Mouse (Mus musculus) intestine, embryonic 16.5 days (tissue): ENCODE data around the gene D930048N14Rik. TPM values are rescaled to one million over a fixed set of nuclear protein-coding genes. Genes with fewer than 3 reads are reported as not detected.
"Not testable (repeated sequence)": the region's sequence is repeated elsewhere in the genome, so short reads cannot be mapped to it uniquely, and the experiment has no call there.

Experiments used
- ATAC-seq: fragments of 200-750 bp; cut with Nextera tagmentation; 2 replicates; pipeline ENCODE4 v1.8.0; 2017; ENCODE audit warnings: moderate TSS enrichment, moderate library complexity
- H3K27ac ChIP-seq: fragments of 300-500 bp; sonication (generic); 2 replicates; pipeline ENCODE4 v1.5.1; 2014; ENCODE audit warnings: mild to moderate bottlenecking, low read length
- H3K27me3 ChIP-seq: fragments of 300-500 bp; sonication (generic); replicated peaks from 2 replicates; pipeline ENCODE4 v1.6.1; 2014; ENCODE audit warnings: low read length, control low read depth, mixed read lengths; ENCODE audit not compliant: control insufficient read depth, insufficient read depth
- H3K36me3 ChIP-seq: fragments of 300-500 bp; sonication (generic); 2 replicates; pipeline ENCODE4 v1.6.1; 2014; ENCODE audit warnings: low read length, control low read depth; ENCODE audit not compliant: control insufficient read depth, insufficient read depth
- H3K4me1 ChIP-seq: fragments of 300-500 bp; sonication (generic); 2 replicates; pipeline ENCODE4 v1.6.1; 2014; ENCODE audit warnings: low read length, control low read depth, mixed read lengths; ENCODE audit not compliant: control insufficient read depth, insufficient read depth
- H3K4me2 ChIP-seq: fragments of 300-500 bp; sonication (generic); 2 replicates; pipeline ENCODE4 v1.6.1; 2014; ENCODE audit warnings: low read depth, low read length, control low read depth
- H3K4me3 ChIP-seq: fragments of 300-500 bp; sonication (generic); 2 replicates; pipeline ENCODE4 v1.5.1; 2014; ENCODE audit warnings: mild to moderate bottlenecking, low read length
- H3K9ac ChIP-seq: fragments of 300-500 bp; sonication (generic); 2 replicates; pipeline ENCODE4 v1.6.1; 2014; ENCODE audit warnings: low read depth, low read length
- H3K9me3 ChIP-seq: fragments of 300-500 bp; sonication (generic); 2 replicates; pipeline ENCODE4 v1.6.1; 2016; ENCODE audit warnings: low read length, control low read depth; ENCODE audit not compliant: control insufficient read depth
- WGBS: fragments of 180-500 bp; shearing (Covaris S2); extraction: QIAGEN DNeasy Blood & Tissue Kit; methylation state at CpG from one replicate; pipeline ENCODE4 v1.1.7; 2014; 5-methylcytosine and 5-hydroxymethylcytosine counted together
- polyA plus RNA-seq: library from polyadenylated mRNA; unstranded; fragments of >200 nt; fragmentation: Nextera tagmentation; extraction: Ambion mirVana; gene quantifications from 2 replicates; pipeline ENCODE4 v1.2.1, GENCODE M21; 2015

The D930048N14Rik gene
- polyA plus RNA-seq, 1 experiment from 2014 or later: 3.7 TPM

DNA sequence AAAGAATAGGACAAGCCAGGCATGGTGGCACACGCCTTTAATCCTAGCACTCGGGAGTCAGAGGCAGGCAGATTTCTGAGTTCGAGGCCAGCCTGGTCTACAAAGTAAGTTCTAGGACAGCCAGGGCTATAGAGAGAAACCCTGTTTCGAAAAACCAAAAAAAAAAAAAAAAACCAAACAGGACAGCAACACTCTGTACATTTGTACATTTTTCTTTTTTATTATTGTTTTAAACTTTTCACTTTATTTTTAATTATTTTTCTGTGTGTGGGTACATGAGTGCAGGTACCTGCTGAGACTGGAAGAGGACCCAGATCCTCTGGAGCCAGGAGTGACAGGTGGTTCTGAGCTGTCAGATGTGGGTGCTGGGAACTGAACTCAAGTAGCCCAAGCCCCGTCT, 24.6 kb downstream of the D930048N14Rik start:
- H3K4me1 ChIP-seq: no peaks in the 10 kb centered on the region
- 82% methylated on average over 5 of the region's 5 CpGs for WGBS
- H3K36me3 ChIP-seq: no peaks in the 10 kb centered on the region
- no peak overlapping the region for H3K27ac ChIP-seq
- no peak for ATAC-seq
- no peak overlapping the region for H3K4me3 ChIP-seq
- no peaks in the 10 kb centered on the region for H3K27me3 ChIP-seq
- no peak overlapping the region for H3K9ac ChIP-seq
- no peak overlapping the region for H3K4me2 ChIP-seq
- no peaks in the 10 kb centered on the region for H3K9me3 ChIP-seq

- Histone ChIP-seq H3K4me2 (no peak overlapping the region), H3K27me3 (no peaks in the 10 kb centered on the region), H3K4me1 (peaks cover 3% of the 10 kb centered on the region; the same call in 1 of the 2 replicates), H3K9me3 (no peaks in the 10 kb centered on the region), H3K27ac (no peak overlapping the region), H3K36me3 (no peaks in the 10 kb centered on the region), H3K9ac (no peak overlapping the region), H3K4me3 (no peak overlapping the region)
- WGBS: 58% methylated on average over 6 of the region's 6 CpGs
- ATAC-seq: no peak
Measured at GRCm38 (mm10) chr11:51677737-51678418, 27.1 kb downstream of the D930048N14Rik start.

GRCm38 (mm10) chr11:51679466-51679865, 28.7 kb downstream of the D930048N14Rik start:
- Histone ChIP-seq H3K27ac (no peak overlapping the region), H3K9ac (no peak overlapping the region), H3K36me3 (no peaks in the 10 kb centered on the region), H3K9me3 (no peaks in the 10 kb centered on the region), H3K4me2 (no peak overlapping the region), H3K27me3 (no peaks in the 10 kb centered on the region), H3K4me3 (no peak overlapping the region), H3K4me1 (peaks cover 3% of the 10 kb centered on the region; the same call in 1 of the 2 replicates)
- ATAC-seq: no peak
- 72% methylated on average over 3 of the region's 3 CpGs for WGBS

GRCm38 (mm10) chr11:51681324-51681975, 30.7 kb downstream of the D930048N14Rik start:
- ATAC-seq: peak; percentile 62
- 0 out of 2 replicates have a peak overlapping the region, but pooled peaks have one; percentile 20 for H3K4me2 ChIP-seq
- H3K27ac ChIP-seq: no peak overlapping the region
- peaks cover 3% of the 10 kb centered on the region; the same call in 1 of the 2 replicates for H3K36me3 ChIP-seq
- no peaks in the 10 kb centered on the region for H3K9me3 ChIP-seq
- H3K27me3 ChIP-seq: no peaks in the 10 kb centered on the region
- 0 out of 2 replicates have a peak overlapping the region, but pooled peaks have one; percentile 5 for H3K4me3 ChIP-seq
- peaks cover 3% of the 10 kb centered on the region; the same call in 1 of the 2 replicates for H3K4me1 ChIP-seq
- H3K9ac ChIP-seq: peak overlapping the region; percentile 45; the same call in 1 of the 2 replicates
- WGBS: 38% methylated on average over 13 of the region's 13 CpGs

DNA sequence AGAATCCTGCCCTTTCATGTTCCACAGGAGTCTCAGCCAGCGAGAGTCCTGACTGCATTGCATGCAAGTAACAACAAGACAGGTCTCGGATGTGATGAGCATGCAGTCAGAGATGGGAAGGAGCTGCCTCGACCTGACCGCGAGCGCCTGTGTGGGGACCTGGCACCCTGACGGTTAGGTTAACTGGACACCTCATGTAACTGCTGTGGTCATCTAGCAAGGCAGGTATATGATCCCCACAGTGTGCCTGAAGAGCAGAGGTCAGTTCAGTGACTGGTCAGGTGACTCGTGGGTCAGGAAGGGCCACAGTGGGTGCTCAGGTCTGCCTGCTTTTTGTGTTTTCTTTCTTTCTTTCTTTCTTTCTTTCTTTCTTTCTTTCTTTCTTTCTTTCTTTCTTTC, 31.2 kb downstream of the D930048N14Rik start:
- 45% methylated on average over 8 of the region's 8 CpGs for WGBS
- no peak for ATAC-seq

DNA sequence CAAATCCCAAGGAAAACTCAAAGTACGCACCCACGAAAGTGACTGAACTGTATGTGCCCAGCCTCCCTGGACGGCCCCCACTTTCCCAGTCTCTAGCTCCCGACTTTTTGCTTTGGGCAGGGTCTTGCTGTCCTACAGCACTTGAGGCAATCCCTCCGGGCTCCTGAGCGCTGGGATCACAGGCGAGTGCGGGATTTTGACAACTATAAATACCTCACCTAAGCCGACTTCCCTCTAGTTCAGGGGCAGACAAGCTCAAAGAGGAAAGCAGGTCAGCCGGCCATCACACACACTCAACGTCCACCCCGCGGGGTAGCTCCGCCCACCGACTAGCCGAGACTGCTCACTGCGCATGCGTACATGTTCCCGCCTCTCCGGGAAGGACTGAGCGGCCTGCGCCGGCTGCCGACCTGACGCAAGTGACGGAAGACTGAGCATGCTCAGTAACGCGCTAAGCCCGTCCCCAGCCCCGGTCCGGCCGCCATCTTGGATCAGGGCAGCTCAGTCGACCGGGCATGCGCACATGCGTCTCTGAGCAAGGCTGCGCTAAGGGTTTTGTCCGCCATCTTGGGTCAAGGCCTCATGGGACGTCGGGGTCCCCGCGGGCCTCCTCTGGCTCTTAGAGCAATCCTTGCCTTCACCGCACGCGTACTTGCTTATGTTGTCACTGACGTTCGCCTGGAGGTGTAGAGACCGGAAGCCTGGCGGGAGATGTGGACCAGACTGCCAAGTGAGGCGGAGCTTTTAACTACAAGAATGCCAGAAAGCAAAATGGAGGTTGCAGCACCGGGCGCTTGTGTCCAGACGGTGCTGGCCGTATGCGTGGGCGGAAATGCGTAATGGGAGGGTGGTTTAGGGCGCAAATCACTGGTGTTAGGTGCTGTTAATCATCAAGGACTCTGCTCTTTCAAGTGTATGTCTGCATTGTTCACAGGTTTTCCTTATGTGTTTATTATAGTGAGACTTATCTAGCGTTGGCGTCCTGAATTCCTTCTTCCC, 37.9 kb downstream of the D930048N14Rik start, which contains the start of gene 0610009B22Rik:
TSS of gene 0610009B22Rik (minus strand) at position 545 of the 999 bp plus-strand sequence.
- Histone ChIP-seq H3K27ac (peak within 1 kb of the TSS; percentile 100), H3K4me1 (peaks cover 5% of the 10 kb centered on the region), H3K36me3 (peaks cover 3% of the 10 kb centered on the region; the same call in 1 of the 2 replicates), H3K4me2 (peak within 1 kb of the TSS; percentile 64), H3K9me3 (no peaks in the 10 kb centered on the region), H3K27me3 (no peaks in the 10 kb centered on the region), H3K9ac (peak within 1 kb of the TSS; percentile 93), H3K4me3 (peak within 1 kb of the TSS; percentile 79)
- ATAC-seq: peak; percentile 99
- under 1% methylated on average over 60 of the region's 60 CpGs for WGBS

More for the DNA sequence above, 31.2 kb downstream of the D930048N14Rik start:
- H3K27ac ChIP-seq: no peak overlapping the region
- H3K9me3 ChIP-seq: no peaks in the 10 kb centered on the region
- no peak overlapping the region for H3K4me3 ChIP-seq
- H3K36me3 ChIP-seq: peaks cover 3% of the 10 kb centered on the region; the same call in 1 of the 2 replicates
- H3K27me3 ChIP-seq: no peaks in the 10 kb centered on the region
- H3K4me2 ChIP-seq: no peak overlapping the region
- peaks cover 3% of the 10 kb centered on the region; the same call in 1 of the 2 replicates for H3K4me1 ChIP-seq
- no peak overlapping the region for H3K9ac ChIP-seq

DNA sequence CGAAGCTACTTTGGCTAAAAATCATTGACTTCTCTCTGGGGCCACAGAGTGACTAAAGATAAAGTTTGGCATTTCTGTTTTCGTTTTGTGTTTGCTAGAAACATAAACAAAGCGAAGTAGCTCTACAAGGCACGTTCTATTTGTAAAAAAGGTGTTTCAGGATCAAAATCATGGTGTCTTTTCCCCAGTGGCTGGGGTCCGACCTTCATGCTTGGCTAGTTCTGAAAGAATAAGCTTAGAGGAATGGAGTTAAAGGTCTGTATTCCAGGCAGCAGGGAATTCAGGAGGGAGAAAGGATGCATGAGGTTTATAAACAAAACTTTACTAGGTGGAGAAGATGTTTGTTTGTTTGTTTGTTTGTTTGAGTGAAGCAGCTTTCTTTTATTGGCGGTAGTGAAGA, 38.6 kb downstream of the D930048N14Rik start:
- WGBS: 23% methylated on average over 6 of the region's 6 CpGs
- Histone ChIP-seq H3K27ac (peak overlapping the region; percentile 100), H3K4me3 (peak overlapping the region; percentile 79), H3K27me3 (no peaks in the 10 kb centered on the region), H3K36me3 (peaks cover 3% of the 10 kb centered on the region; the same call in 1 of the 2 replicates), H3K4me1 (peaks cover 5% of the 10 kb centered on the region), H3K9me3 (no peaks in the 10 kb centered on the region), H3K4me2 (peak overlapping the region; percentile 64), H3K9ac (peak overlapping the region; percentile 55)
- ATAC-seq: no peak

- H3K36me3 ChIP-seq, H3K4me3 ChIP-seq, H3K27me3 ChIP-seq, H3K4me2 ChIP-seq, ATAC-seq, H3K9ac ChIP-seq, H3K4me1 ChIP-seq, H3K27ac ChIP-seq, H3K9me3 ChIP-seq: not testable (repeated sequence)
- 95% methylated on average over 1 of the region's 3 CpGs for WGBS
Measured at GRCm38 (mm10) chr11:51690597-51690996, 39.8 kb downstream of the D930048N14Rik start.
